Mouse (Mus musculus) erythroblast, embryonic 14.5 days (primary cell): ENCODE results near the gene Tent5b. TPM values are rescaled to one million over a fixed set of nuclear protein-coding genes. Genes with fewer than 3 reads are reported as not detected.

Experiments used
- H3K27me3 ChIP-seq: 2 replicates; pipeline ENCODE4 v1.6.1; 2012; ENCODE audit warnings: inconsistent platforms; ENCODE audit not compliant: control insufficient read depth
- H3K36me3 ChIP-seq: 2 replicates; pipeline ENCODE4 v1.6.1; 2012; ENCODE audit warnings: mild to moderate bottlenecking, inconsistent platforms; ENCODE audit not compliant: control insufficient read depth
- H3K4me1 ChIP-seq: 2 replicates; pipeline ENCODE4 v1.6.1; 2012; ENCODE audit warnings: inconsistent platforms; ENCODE audit not compliant: control insufficient read depth
- H3K4me3 ChIP-seq: replicated peaks from 2 replicates; pipeline ENCODE3; 2012; ENCODE audit warnings: moderate library complexity, mild to moderate bottlenecking, inconsistent platforms
- H3K9me3 ChIP-seq: 2 replicates; pipeline ENCODE4 v1.6.1; 2012; ENCODE audit warnings: low read length, inconsistent platforms, mixed read lengths; ENCODE audit not compliant: control insufficient read depth
- GATA1 ChIP-seq: IDR thresholded peaks from 2 replicates; pipeline ENCODE4 v1.6.1; 2012; ENCODE audit warnings: low read length, inconsistent platforms, mixed read lengths
- TAL1 ChIP-seq: IDR thresholded peaks from 3 replicates; pipeline ENCODE4 v1.6.1; 2012; ENCODE audit warnings: low read length, inconsistent platforms, mixed read lengths
- polyA plus RNA-seq: library from polyadenylated mRNA; stranded (reverse); fragments of >175 nt; gene quantifications from 2 replicates; pipeline ENCODE4 v1.2.3, GENCODE M21; 2012

Tent5b gene
- polyA plus RNA-seq, 1 experiment = not detected

- no peaks in the 10 kb centered on the region for H3K36me3 ChIP-seq
- no peaks in the 10 kb centered on the region; the same call in 1 of the 2 replicates for H3K9me3 ChIP-seq
- H3K27me3 ChIP-seq = peaks cover 68% of the 10 kb centered on the region
- H3K4me1 ChIP-seq = peaks cover 30% of the 10 kb centered on the region
- no peak for TF ChIP-seq TAL1
- TF ChIP-seq GATA1 = no peak
- no peak overlapping the region for H3K4me3 ChIP-seq
Measured at GRCm38 (mm10) chr4:133494867-133495266, 14.9 kb downstream of the Tent5b start.

DNA sequence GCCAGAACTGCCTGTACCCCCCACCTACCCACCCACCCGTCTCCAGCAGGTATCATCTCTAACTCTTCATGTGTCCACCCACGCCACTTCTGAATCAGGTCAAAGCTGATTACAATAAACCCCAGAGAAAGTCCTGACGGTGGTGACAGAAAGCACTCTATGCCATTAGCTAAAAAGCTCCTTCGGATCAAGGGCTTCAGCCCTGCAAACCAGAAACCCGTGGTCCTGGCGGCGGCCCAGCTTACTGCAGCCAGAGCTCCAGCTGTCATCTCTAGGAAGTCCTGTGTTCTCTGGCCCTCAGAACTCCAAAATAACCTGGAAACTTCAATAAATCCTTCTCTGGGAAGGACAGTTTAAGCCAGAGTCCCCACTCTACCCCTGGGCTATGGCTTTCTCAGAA lies 15.8 kb downstream of the Tent5b start:
- TF ChIP-seq TAL1 (no peak), GATA1 (no peak)
- H3K4me1 ChIP-seq = peaks cover 30% of the 10 kb centered on the region
- peaks cover 76% of the 10 kb centered on the region for H3K27me3 ChIP-seq
- H3K9me3 ChIP-seq = no peaks in the 10 kb centered on the region; the same call in 1 of the 2 replicates
- H3K4me3 ChIP-seq = no peak overlapping the region
- no peaks in the 10 kb centered on the region for H3K36me3 ChIP-seq

GRCm38 (mm10) chr4:133496738-133497445 lies 17.0 kb downstream of the Tent5b start:
- no peak for TF ChIP-seq TAL1
- no peak for TF ChIP-seq GATA1
- Histone ChIP-seq H3K4me1 (peaks cover 21% of the 10 kb centered on the region), H3K27me3 (peaks cover 88% of the 10 kb centered on the region), H3K9me3 (no peaks in the 10 kb centered on the region; the same call in 1 of the 2 replicates), H3K36me3 (no peaks in the 10 kb centered on the region), H3K4me3 (no peak overlapping the region)

DNA sequence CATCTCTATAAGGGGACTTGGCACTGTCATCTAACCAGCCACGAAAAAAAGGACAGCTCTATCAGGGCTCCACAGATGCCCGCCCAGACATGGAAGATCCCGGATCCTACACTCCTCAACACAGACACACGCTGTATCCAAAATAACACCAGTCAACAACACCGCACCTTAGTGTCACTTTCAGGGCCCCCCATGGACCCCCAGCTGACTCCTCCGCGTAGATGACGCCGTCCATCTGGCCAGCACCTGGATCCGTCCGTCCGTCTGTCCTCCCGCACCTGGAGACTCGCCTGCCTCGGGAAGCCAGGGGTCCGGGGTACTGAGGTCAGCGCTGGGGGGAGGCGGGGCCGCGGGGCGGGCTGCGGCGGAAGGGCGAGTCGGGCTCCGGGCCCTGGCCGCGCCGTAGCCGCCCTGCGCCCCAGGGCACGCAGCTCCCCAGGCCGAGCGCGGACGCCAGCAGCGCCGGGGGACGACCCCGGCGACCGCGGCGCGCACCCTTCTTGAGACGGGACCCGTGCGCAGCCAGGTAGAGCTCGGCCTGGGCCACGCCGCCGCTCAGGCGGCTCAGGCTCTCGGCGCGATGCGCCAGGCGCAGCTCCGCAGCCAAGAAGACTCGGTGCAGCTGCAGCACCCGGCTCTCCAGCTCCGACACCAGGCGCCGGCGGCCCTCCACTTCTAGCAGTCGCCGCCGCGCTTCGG lies 17.7 kb downstream of the Tent5b start:
- no peaks in the 10 kb centered on the region; the same call in 1 of the 2 replicates for H3K9me3 ChIP-seq
- peaks cover 17% of the 10 kb centered on the region for H3K4me1 ChIP-seq
- no peaks in the 10 kb centered on the region for H3K36me3 ChIP-seq
- no peak for TF ChIP-seq GATA1
- TF ChIP-seq TAL1 = no peak
- H3K27me3 ChIP-seq = peaks cover 94% of the 10 kb centered on the region
- no peak overlapping the region for H3K4me3 ChIP-seq

DNA sequence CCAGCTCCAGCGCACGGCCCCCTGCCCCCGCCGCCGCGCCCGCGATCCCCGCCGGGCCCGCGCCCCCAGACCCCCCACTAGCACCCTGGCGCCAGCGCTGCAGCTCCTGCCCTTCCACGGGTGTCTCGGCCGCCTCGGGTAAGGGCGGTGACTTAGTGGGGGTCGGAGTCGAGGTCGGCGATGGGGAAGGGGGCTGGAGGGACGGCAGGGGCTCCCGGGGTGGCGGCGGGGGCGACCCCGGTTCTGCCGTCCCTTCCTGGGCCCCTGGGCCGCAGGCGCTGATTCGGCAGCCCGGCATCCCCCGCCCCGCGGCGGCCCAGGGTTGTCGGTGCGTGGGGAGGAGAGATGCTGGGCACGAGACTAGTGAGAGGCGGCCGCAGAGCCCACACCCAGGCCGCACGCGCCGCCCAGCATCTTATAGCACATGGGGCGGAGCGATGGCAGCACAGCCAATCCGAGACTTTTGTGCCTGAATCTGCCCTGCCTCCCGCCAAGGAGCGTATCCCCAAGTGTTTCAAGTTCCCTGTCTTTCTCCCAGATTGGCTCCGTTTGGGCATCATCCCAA lies 18.3 kb downstream of the Tent5b start, which contains the start of gene Trnp1:
TSS of gene Trnp1 (minus strand) at position 391 of the 565 bp plus-strand sequence.
- Histone ChIP-seq H3K9me3 (no peaks in the 10 kb centered on the region; the same call in 1 of the 2 replicates), H3K27me3 (peaks cover 98% of the 10 kb centered on the region), H3K4me3 (no peak within 1 kb of the TSS), H3K4me1 (peaks cover 17% of the 10 kb centered on the region), H3K36me3 (no peaks in the 10 kb centered on the region)
- no peak for TF ChIP-seq TAL1
- no peak for TF ChIP-seq GATA1

DNA sequence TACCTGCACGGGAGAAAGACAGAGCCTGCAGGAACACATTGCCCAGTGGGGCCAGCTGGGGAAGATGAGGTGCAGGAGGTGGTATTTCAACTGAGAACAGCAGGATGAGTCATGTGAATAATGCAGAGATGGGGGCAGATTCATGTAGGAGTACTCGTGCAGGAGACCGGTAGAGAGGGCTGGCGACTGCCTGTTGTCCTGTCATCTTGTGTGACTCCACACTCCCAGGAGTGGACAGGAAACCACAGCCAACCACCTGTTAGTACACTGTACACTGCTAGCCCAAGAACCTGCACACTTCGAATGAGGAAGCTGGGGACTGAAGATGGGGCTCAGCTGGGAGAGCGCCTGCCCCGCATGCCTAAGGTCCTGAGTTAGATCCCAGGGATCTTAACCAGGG lies 21.6 kb downstream of the Tent5b start:
- no peaks in the 10 kb centered on the region; the same call in 1 of the 2 replicates for H3K9me3 ChIP-seq
- H3K4me1 ChIP-seq = peaks cover 11% of the 10 kb centered on the region
- TF ChIP-seq GATA1 (no peak), TAL1 (no peak)
- peaks cover 93% of the 10 kb centered on the region for H3K27me3 ChIP-seq
- H3K36me3 ChIP-seq = no peaks in the 10 kb centered on the region
- no peak overlapping the region for H3K4me3 ChIP-seq

GRCm38 (mm10) chr4:133504300-133504699 lies 24.4 kb downstream of the Tent5b start:
- TF ChIP-seq TAL1 (no peak), GATA1 (no peak)
- H3K9me3 ChIP-seq = no peaks in the 10 kb centered on the region
- H3K4me1 ChIP-seq = no peaks in the 10 kb centered on the region
- H3K36me3 ChIP-seq = no peaks in the 10 kb centered on the region
- H3K4me3 ChIP-seq = no peak overlapping the region
- peaks cover 74% of the 10 kb centered on the region for H3K27me3 ChIP-seq

- Histone ChIP-seq H3K4me1 (no peaks in the 10 kb centered on the region), H3K36me3 (no peaks in the 10 kb centered on the region), H3K4me3 (no peak overlapping the region), H3K27me3 (peaks cover 68% of the 10 kb centered on the region), H3K9me3 (no peaks in the 10 kb centered on the region)
- TF ChIP-seq GATA1 = no peak
- no peak for TF ChIP-seq TAL1
Measured at GRCm38 (mm10) chr4:133504755-133505485, 25.0 kb downstream of the Tent5b start.
